Mouse (Mus musculus): ENCODE measurements at regions not wholly inside any gene's neighbourhood (a gene's known extent, or its start where the extent isn't known, plus 50 kb on each side); places are given as distances from the start of the nearest gene placed in this dataset.

GRCm38 (mm10) chr13:112203721-112204120 lies 84.5 kb upstream of the Ankrd55 start:
- Histone ChIP-seq H3K4me1 (replicated peaks; ENCODE audit: control insufficient read depth, insufficient read depth, low read length) (no peaks in the 10 kb centered on the region), H3K4me3 (replicated peaks; ENCODE audit: low read length) (no peak overlapping the region), H3K27me3 (replicated peaks; ENCODE audit: control insufficient read depth, insufficient read depth, low read length) (no peaks in the 10 kb centered on the region; the same call in 1 of the 2 replicates), H3K27ac (ENCODE audit: low read length) (no peak overlapping the region), H3K9ac (replicated peaks; ENCODE audit: low read depth, low read length) (no peak overlapping the region), H3K36me3 (ENCODE audit: control insufficient read depth, insufficient read depth) (no peaks in the 10 kb centered on the region), H3K9me3 (ENCODE audit: control insufficient read depth, low read length) (no peaks in the 10 kb centered on the region), H3K4me2 (ENCODE audit: low read length) (no peak overlapping the region)
- WGBS = 85% methylated on average over 8 of the region's 8 CpGs
- ATAC-seq = no peak

GRCm38 (mm10) chr13:112204204-112204603 lies 84.0 kb upstream of the Ankrd55 start:
- Histone ChIP-seq H3K4me3 (replicated peaks; ENCODE audit: low read length) (no peak overlapping the region), H3K27me3 (replicated peaks; ENCODE audit: control insufficient read depth, insufficient read depth, low read length) (no peaks in the 10 kb centered on the region; the same call in 1 of the 2 replicates), H3K4me1 (replicated peaks; ENCODE audit: control insufficient read depth, insufficient read depth, low read length) (no peaks in the 10 kb centered on the region), H3K27ac (ENCODE audit: low read length) (no peak overlapping the region), H3K36me3 (ENCODE audit: control insufficient read depth, insufficient read depth) (no peaks in the 10 kb centered on the region), H3K4me2 (ENCODE audit: low read length) (no peak overlapping the region), H3K9me3 (ENCODE audit: control insufficient read depth, low read length) (no peaks in the 10 kb centered on the region), H3K9ac (replicated peaks; ENCODE audit: low read depth, low read length) (no peak overlapping the region)
- ATAC-seq = no peak
- WGBS = 82% methylated on average over 3 of the region's 3 CpGs

GRCm38 (mm10) chr13:112204813-112205212 lies 83.4 kb upstream of the Ankrd55 start:
- Histone ChIP-seq H3K36me3 (ENCODE audit: control insufficient read depth, insufficient read depth) (no peaks in the 10 kb centered on the region), H3K4me3 (replicated peaks; ENCODE audit: low read length) (no peak overlapping the region), H3K4me1 (replicated peaks; ENCODE audit: control insufficient read depth, insufficient read depth, low read length) (no peaks in the 10 kb centered on the region), H3K9ac (replicated peaks; ENCODE audit: low read depth, low read length) (no peak overlapping the region), H3K27me3 (replicated peaks; ENCODE audit: control insufficient read depth, insufficient read depth, low read length) (no peaks in the 10 kb centered on the region), H3K9me3 (ENCODE audit: control insufficient read depth, low read length) (no peaks in the 10 kb centered on the region), H3K27ac (ENCODE audit: low read length) (no peak overlapping the region), H3K4me2 (ENCODE audit: low read length) (no peak overlapping the region)
- peak; percentile 85 for ATAC-seq
- WGBS = 60% methylated on average over 5 of the region's 5 CpGs

- no peak overlapping the region for H3K4me3 ChIP-seq (replicated peaks; ENCODE audit: low read length)
- ATAC-seq = peak; percentile 49
- no peak overlapping the region for H3K27ac ChIP-seq (ENCODE audit: low read length)
- H3K9me3 ChIP-seq (ENCODE audit: control insufficient read depth, low read length) = no peaks in the 10 kb centered on the region
- H3K36me3 ChIP-seq (ENCODE audit: control insufficient read depth, insufficient read depth) = no peaks in the 10 kb centered on the region
- no peaks in the 10 kb centered on the region for H3K27me3 ChIP-seq (replicated peaks; ENCODE audit: control insufficient read depth, insufficient read depth, low read length)
- no peaks in the 10 kb centered on the region for H3K4me1 ChIP-seq (replicated peaks; ENCODE audit: control insufficient read depth, insufficient read depth, low read length)
- WGBS = 54% methylated on average over 12 of the region's 12 CpGs
- H3K9ac ChIP-seq (replicated peaks; ENCODE audit: low read depth, low read length) = no peak overlapping the region
- H3K4me2 ChIP-seq (ENCODE audit: low read length) = no peak overlapping the region
Observed at GRCm38 (mm10) chr13:112207617-112208235, 80.5 kb upstream of the Ankrd55 start.

- no peak overlapping the region for H3K4me2 ChIP-seq (ENCODE audit: low read length)
- ATAC-seq = 0 out of 2 replicates have a peak, but pooled peaks have one; percentile 32
- H3K9me3 ChIP-seq (ENCODE audit: control insufficient read depth, low read length) = no peaks in the 10 kb centered on the region
- H3K4me3 ChIP-seq (replicated peaks; ENCODE audit: low read length) = no peak overlapping the region
- H3K4me1 ChIP-seq (replicated peaks; ENCODE audit: control insufficient read depth, insufficient read depth, low read length) = no peaks in the 10 kb centered on the region
- H3K36me3 ChIP-seq (ENCODE audit: control insufficient read depth, insufficient read depth) = no peaks in the 10 kb centered on the region
- 72% methylated on average over 9 of the region's 9 CpGs for WGBS
- no peaks in the 10 kb centered on the region for H3K27me3 ChIP-seq (replicated peaks; ENCODE audit: control insufficient read depth, insufficient read depth, low read length)
- no peak overlapping the region for H3K27ac ChIP-seq (ENCODE audit: low read length)
- no peak overlapping the region for H3K9ac ChIP-seq (replicated peaks; ENCODE audit: low read depth, low read length)
Observed at GRCm38 (mm10) chr13:112211841-112212240, 76.4 kb upstream of the Ankrd55 start.

GRCm38 (mm10) chr13:112212391-112212790 lies 75.9 kb upstream of the Ankrd55 start:
- 88% methylated on average over 12 of the region's 12 CpGs for WGBS
- Histone ChIP-seq H3K9ac (replicated peaks; ENCODE audit: low read depth, low read length) (no peak overlapping the region), H3K4me1 (replicated peaks; ENCODE audit: control insufficient read depth, insufficient read depth, low read length) (no peaks in the 10 kb centered on the region), H3K27me3 (replicated peaks; ENCODE audit: control insufficient read depth, insufficient read depth, low read length) (no peaks in the 10 kb centered on the region), H3K9me3 (ENCODE audit: control insufficient read depth, low read length) (no peaks in the 10 kb centered on the region), H3K4me3 (replicated peaks; ENCODE audit: low read length) (no peak overlapping the region), H3K27ac (ENCODE audit: low read length) (no peak overlapping the region), H3K36me3 (ENCODE audit: control insufficient read depth, insufficient read depth) (no peaks in the 10 kb centered on the region), H3K4me2 (ENCODE audit: low read length) (no peak overlapping the region)
- no peak for ATAC-seq

GRCm38 (mm10) chr13:112213652-112214081 lies 74.6 kb upstream of the Ankrd55 start:
- WGBS = 76% methylated on average over 17 of the region's 17 CpGs
- H3K4me1 ChIP-seq (replicated peaks; ENCODE audit: control insufficient read depth, insufficient read depth, low read length) = no peaks in the 10 kb centered on the region
- H3K9me3 ChIP-seq (ENCODE audit: control insufficient read depth, low read length) = no peaks in the 10 kb centered on the region
- H3K36me3 ChIP-seq (ENCODE audit: control insufficient read depth, insufficient read depth) = no peaks in the 10 kb centered on the region
- H3K27me3 ChIP-seq (replicated peaks; ENCODE audit: control insufficient read depth, insufficient read depth, low read length) = no peaks in the 10 kb centered on the region
- H3K27ac ChIP-seq (ENCODE audit: low read length) = no peak overlapping the region
- H3K9ac ChIP-seq (replicated peaks; ENCODE audit: low read depth, low read length) = no peak overlapping the region
- ATAC-seq = no peak
- H3K4me3 ChIP-seq (replicated peaks; ENCODE audit: low read length) = no peak overlapping the region
- H3K4me2 ChIP-seq (ENCODE audit: low read length) = no peak overlapping the region

GRCm38 (mm10) chr13:112216084-112216483 lies 72.2 kb upstream of the Ankrd55 start:
- Histone ChIP-seq H3K4me2 (ENCODE audit: low read length) (no peak overlapping the region), H3K9me3 (ENCODE audit: control insufficient read depth, low read length) (no peaks in the 10 kb centered on the region), H3K4me1 (replicated peaks; ENCODE audit: control insufficient read depth, insufficient read depth, low read length) (no peaks in the 10 kb centered on the region), H3K4me3 (replicated peaks; ENCODE audit: low read length) (no peak overlapping the region), H3K27ac (ENCODE audit: low read length) (no peak overlapping the region), H3K36me3 (ENCODE audit: control insufficient read depth, insufficient read depth) (no peaks in the 10 kb centered on the region), H3K9ac (replicated peaks; ENCODE audit: low read depth, low read length) (no peak overlapping the region), H3K27me3 (replicated peaks; ENCODE audit: control insufficient read depth, insufficient read depth, low read length) (no peaks in the 10 kb centered on the region)
- no peak for ATAC-seq
- 91% methylated on average over 12 of the region's 14 CpGs for WGBS

GRCm38 (mm10) chr13:112218389-112218788 lies 69.9 kb upstream of the Ankrd55 start:
- 77% methylated on average over 5 of the region's 5 CpGs for WGBS
- Histone ChIP-seq H3K4me3 (replicated peaks; ENCODE audit: low read length) (no peak overlapping the region), H3K27me3 (replicated peaks; ENCODE audit: control insufficient read depth, insufficient read depth, low read length) (no peaks in the 10 kb centered on the region), H3K4me2 (ENCODE audit: low read length) (no peak overlapping the region), H3K27ac (ENCODE audit: low read length) (no peak overlapping the region), H3K36me3 (ENCODE audit: control insufficient read depth, insufficient read depth) (no peaks in the 10 kb centered on the region), H3K9ac (replicated peaks; ENCODE audit: low read depth, low read length) (no peak overlapping the region), H3K9me3 (ENCODE audit: control insufficient read depth, low read length) (no peaks in the 10 kb centered on the region), H3K4me1 (replicated peaks; ENCODE audit: control insufficient read depth, insufficient read depth, low read length) (no peaks in the 10 kb centered on the region)
- no peak for ATAC-seq

GRCm38 (mm10) chr13:112220184-112220583 lies 68.1 kb upstream of the Ankrd55 start:
- WGBS = 92% methylated on average over 8 of the region's 8 CpGs
- H3K4me1 ChIP-seq (replicated peaks; ENCODE audit: control insufficient read depth, insufficient read depth, low read length) = no peaks in the 10 kb centered on the region
- no peak for ATAC-seq

More at GRCm38 (mm10) chr13:112220184-112220583, 68.1 kb upstream of the Ankrd55 start:
- Histone ChIP-seq H3K9me3 (ENCODE audit: control insufficient read depth, low read length) (no peaks in the 10 kb centered on the region), H3K9ac (replicated peaks; ENCODE audit: low read depth, low read length) (no peak overlapping the region), H3K27me3 (replicated peaks; ENCODE audit: control insufficient read depth, insufficient read depth, low read length) (no peaks in the 10 kb centered on the region), H3K4me3 (replicated peaks; ENCODE audit: low read length) (no peak overlapping the region), H3K36me3 (ENCODE audit: control insufficient read depth, insufficient read depth) (no peaks in the 10 kb centered on the region), H3K4me2 (ENCODE audit: low read length) (no peak overlapping the region), H3K27ac (ENCODE audit: low read length) (no peak overlapping the region)

All from forebrain, embryonic 16.5 days (tissue).